ENCODE assay signal across 12 mouse cellular contexts in genomic region chr9:60445821-60446220, GRCm38 (mm10).
DNase-seq lines count a peak whose midpoint lies in the region; ATAC-seq lines count a peak whose summit lies in the region.
"Had no signal": no experiment of that assay in that cellular context is flagged by ENCODE, and none has a peak within 500 bp of the region (broad histone marks: within the 10 kb centered on the region; RNA-seq: fewer than 3 reads in every experiment).

No protein-coding gene starts in this region.

- H3K4me3 ChIP-seq in heart, embryonic 10.5 days, result no peak overlapping the region
- no peak overlapping the region for H3K4me3 ChIP-seq in lung, embryonic 15.5 days
- H3K4me3 ChIP-seq: kidney, embryonic 15.5 days; liver, embryonic 15.5 days had no signal

- no peak overlapping the region for H3K9ac ChIP-seq in lung, embryonic 15.5 days
- H3K9ac ChIP-seq: kidney, embryonic 15.5 days; liver, embryonic 15.5 days had no signal

- no peaks in the 10 kb centered on the region for H3K36me3 ChIP-seq in heart, embryonic 10.5 days
- H3K36me3 ChIP-seq in lung, embryonic 15.5 days, result no peaks in the 10 kb centered on the region
- H3K36me3 ChIP-seq: kidney, embryonic 15.5 days; liver, embryonic 15.5 days had no signal

- peak overlapping the region; percentile 14 for H3K4me2 ChIP-seq in lung, embryonic 15.5 days
- H3K4me2 ChIP-seq: kidney, embryonic 15.5 days; liver, embryonic 15.5 days had no signal

- peak overlapping the region; percentile 29; the same call in 1 of the 2 replicates for H3K27ac ChIP-seq in heart, embryonic 10.5 days
- peak overlapping the region; percentile 65 for H3K27ac ChIP-seq in lung, embryonic 15.5 days
- H3K27ac ChIP-seq: kidney, embryonic 15.5 days; liver, embryonic 15.5 days had no signal

- H3K4me1 ChIP-seq in heart, embryonic 10.5 days, result peaks cover 23% of the 10 kb centered on the region; the same call in 1 of the 2 replicates
- H3K4me1 ChIP-seq in lung, embryonic 15.5 days, result peaks cover 32% of the 10 kb centered on the region
- H3K4me1 ChIP-seq: liver, embryonic 15.5 days had no signal

- no peaks in the 10 kb centered on the region for H3K27me3 ChIP-seq in heart, embryonic 10.5 days (ENCODE audit: insufficient read depth, poor library complexity, severe bottlenecking)
- H3K27me3 ChIP-seq in lung, embryonic 15.5 days, result no peaks in the 10 kb centered on the region
- H3K27me3 ChIP-seq: kidney, embryonic 15.5 days; liver, embryonic 15.5 days had no signal

- DNase-seq in heart, embryonic 10.5 days (ENCODE audit: low spot score), result no peak
- DNase-seq in heart, adult 8-10 months (ENCODE audit: low spot score), result no peak
- DNase-seq in urinary bladder, postnatal 25 days (ENCODE audit: low spot score), result peak; percentile 6
- DNase-seq in urinary bladder, postnatal 10 days (ENCODE audit: low spot score), result no peak
- no peak for DNase-seq in adipocyte (ENCODE audit: low spot score)
- no peak for DNase-seq in right cerebral cortex, postnatal 25 days
- DNase-seq in layer of hippocampus, postnatal 36 days, result no peak
- DNase-seq: adrenal gland, adult 2 months had no signal

- WGBS in heart, embryonic 10.5 days, result 83% methylated on average over 4 of the region's 4 CpGs
- WGBS in lung, embryonic 15.5 days, result 19% methylated on average over 4 of the region's 4 CpGs

- H3K9me3 ChIP-seq in heart, embryonic 10.5 days, result no peaks in the 10 kb centered on the region
- no peaks in the 10 kb centered on the region for H3K9me3 ChIP-seq in lung, embryonic 15.5 days
- H3K9me3 ChIP-seq: kidney, embryonic 15.5 days; liver, embryonic 15.5 days had no signal

- ATAC-seq in lung, embryonic 15.5 days (ENCODE audit: borderline replicate concordance, extremely low read depth, low FRiP score, low TSS enrichment), result peak; percentile 68
- ATAC-seq: midbrain, embryonic 16.5 days had no signal
